Mouse (Mus musculus): ENCODE measurements around the gene L3hypdh.
A peak's percentile ranks its signal among the peaks of the same experiment; 100 is the strongest.

- peak; percentile 65 for TF ChIP-seq CTCF (IDR thresholded peaks at IDR 0.05; ENCODE audit: low read depth)
- no peak for TF ChIP-seq EP300 (IDR thresholded peaks at IDR 0.05; ENCODE audit: low read depth)
Observed at GRCm38 (mm10) chr12:72070327-72071269, 14.6 kb downstream of the L3hypdh start, which contains the start of gene Gpr135.
